Mouse (Mus musculus): Measurements from ENCODE around the gene Sept1. TPM values are rescaled to one million over a fixed set of nuclear protein-coding genes. Genes with fewer than 3 reads are reported as not detected.

The Sept1 gene
- polyA plus RNA-seq, 1 experiment from 2014 or later, result 29.9 TPM

GRCm38 (mm10) chr7:127244658-127245510 lies 12.0 kb upstream of the Sept1 start:
- peaks cover 42% of the 10 kb centered on the region for H3K36me3 ChIP-seq
- H3K4me1 ChIP-seq, result peaks cover 30% of the 10 kb centered on the region
- H3K9me3 ChIP-seq (replicated peaks), result no peaks in the 10 kb centered on the region
- no peaks in the 10 kb centered on the region for H3K27me3 ChIP-seq (ENCODE audit: low read depth, poor library complexity, severe bottlenecking)
- 11% methylated on average over 32 of the region's 33 CpGs for WGBS
- peak overlapping the region; percentile 95 for H3K27ac ChIP-seq
- peak overlapping the region; percentile 85 for H3K4me3 ChIP-seq
- DNase-seq (ENCODE audit: low spot score), result no peak

- Histone ChIP-seq H3K4me3 (peak within 1 kb of the TSS; percentile 85), H3K4me1 (peaks cover 30% of the 10 kb centered on the region), H3K27ac (peak within 1 kb of the TSS; percentile 95), H3K27me3 (ENCODE audit: low read depth, poor library complexity, severe bottlenecking) (no peaks in the 10 kb centered on the region), H3K9me3 (replicated peaks) (no peaks in the 10 kb centered on the region), H3K36me3 (peaks cover 42% of the 10 kb centered on the region)
- DNase-seq (ENCODE audit: low spot score), result peak; percentile 96
- WGBS, result 1% methylated on average over 56 of the region's 56 CpGs
Observed at GRCm38 (mm10) chr7:127243870-127244657, 11.1 kb upstream of the Sept1 start, which contains the start of gene Zfp771. Zfp771 (plus strand) TSS chr7:127244274.

- 39% methylated on average over 2 of the region's 2 CpGs for WGBS
- no peaks in the 10 kb centered on the region for H3K27me3 ChIP-seq (ENCODE audit: low read depth, poor library complexity, severe bottlenecking)
- peak overlapping the region; percentile 95 for H3K27ac ChIP-seq
- no peak for DNase-seq (ENCODE audit: low spot score)
- peaks cover 30% of the 10 kb centered on the region for H3K4me1 ChIP-seq
- peak overlapping the region; percentile 85 for H3K4me3 ChIP-seq
- no peaks in the 10 kb centered on the region for H3K9me3 ChIP-seq (replicated peaks)
- H3K36me3 ChIP-seq, result peaks cover 44% of the 10 kb centered on the region
Observed at GRCm38 (mm10) chr7:127243361-127243867, 10.5 kb upstream of the Sept1 start.

- peaks cover 6% of the 10 kb centered on the region; the same call in 1 of the 2 replicates for H3K9me3 ChIP-seq (replicated peaks)
- peak overlapping the region; percentile 97 for H3K4me3 ChIP-seq
- WGBS, result 93% methylated on average over 2 of the region's 2 CpGs
- peaks cover 75% of the 10 kb centered on the region for H3K36me3 ChIP-seq
- no peak for DNase-seq (ENCODE audit: low spot score)
- no peak overlapping the region for H3K27ac ChIP-seq
- peaks cover 29% of the 10 kb centered on the region for H3K4me1 ChIP-seq
- no peaks in the 10 kb centered on the region for H3K27me3 ChIP-seq (ENCODE audit: low read depth, poor library complexity, severe bottlenecking)
Observed at GRCm38 (mm10) chr7:127234777-127235176, 1.8 kb upstream of the Sept1 start.

- Histone ChIP-seq H3K27me3 (ENCODE audit: low read depth, poor library complexity, severe bottlenecking) (no peaks in the 10 kb centered on the region), H3K9me3 (replicated peaks) (peaks cover 6% of the 10 kb centered on the region; the same call in 1 of the 2 replicates), H3K36me3 (peaks cover 75% of the 10 kb centered on the region), H3K4me1 (peaks cover 29% of the 10 kb centered on the region), H3K4me3 (peak overlapping the region; percentile 97), H3K27ac (peak overlapping the region; percentile 100)
- WGBS, result 10% methylated on average over 9 of the region's 9 CpGs
- no peak for DNase-seq (ENCODE audit: low spot score)
Observed at GRCm38 (mm10) chr7:127233765-127234164, 835 bp upstream of the Sept1 start.

- peak overlapping the region; percentile 97 for H3K4me3 ChIP-seq
- peaks cover 6% of the 10 kb centered on the region; the same call in 1 of the 2 replicates for H3K9me3 ChIP-seq (replicated peaks)
- H3K4me1 ChIP-seq, result peaks cover 29% of the 10 kb centered on the region
- WGBS, result 0% methylated on average over 27 of the region's 27 CpGs
- peak overlapping the region; percentile 100 for H3K27ac ChIP-seq
- H3K27me3 ChIP-seq (ENCODE audit: low read depth, poor library complexity, severe bottlenecking), result no peaks in the 10 kb centered on the region
- peaks cover 74% of the 10 kb centered on the region for H3K36me3 ChIP-seq
- no peak for DNase-seq (ENCODE audit: low spot score)
Observed at GRCm38 (mm10) chr7:127233368-127233749, 429 bp upstream of the Sept1 start.

GRCm38 (mm10) chr7:127231826-127232621 lies 906 bp downstream of the Sept1 start:
- H3K27me3 ChIP-seq (ENCODE audit: low read depth, poor library complexity, severe bottlenecking), result no peaks in the 10 kb centered on the region
- H3K4me1 ChIP-seq, result peaks cover 29% of the 10 kb centered on the region
- peak overlapping the region; percentile 97 for H3K4me3 ChIP-seq
- no peak for DNase-seq (ENCODE audit: low spot score)
- peaks cover 6% of the 10 kb centered on the region; the same call in 1 of the 2 replicates for H3K9me3 ChIP-seq (replicated peaks)
- peaks cover 60% of the 10 kb centered on the region for H3K36me3 ChIP-seq
- H3K27ac ChIP-seq, result peak overlapping the region; percentile 100
- 20% methylated on average over 20 of the region's 20 CpGs for WGBS

- DNase-seq (ENCODE audit: low spot score), result no peak
- H3K36me3 ChIP-seq, result peaks cover 54% of the 10 kb centered on the region
- no peaks in the 10 kb centered on the region for H3K27me3 ChIP-seq (ENCODE audit: low read depth, poor library complexity, severe bottlenecking)
- peak overlapping the region; percentile 97 for H3K4me3 ChIP-seq
- 91% methylated on average over 3 of the region's 3 CpGs for WGBS
- H3K27ac ChIP-seq, result peak overlapping the region; percentile 100
- peaks cover 29% of the 10 kb centered on the region for H3K4me1 ChIP-seq
- peaks cover 3% of the 10 kb centered on the region; the same call in 1 of the 2 replicates for H3K9me3 ChIP-seq (replicated peaks)
Observed at GRCm38 (mm10) chr7:127231376-127231775, 1.6 kb downstream of the Sept1 start.

GRCm38 (mm10) chr7:127228615-127229303 lies 4.2 kb downstream of the Sept1 start:
- 65% methylated on average over 4 of the region's 4 CpGs for WGBS
- Histone ChIP-seq H3K9me3 (replicated peaks) (no peaks in the 10 kb centered on the region), H3K27me3 (ENCODE audit: low read depth, poor library complexity, severe bottlenecking) (no peaks in the 10 kb centered on the region), H3K4me1 (peaks cover 22% of the 10 kb centered on the region), H3K36me3 (peaks cover 37% of the 10 kb centered on the region), H3K27ac (no peak overlapping the region), H3K4me3 (no peak overlapping the region)
- peak; percentile 59 for DNase-seq (ENCODE audit: low spot score)

- H3K27me3 ChIP-seq (ENCODE audit: low read depth, poor library complexity, severe bottlenecking), result no peaks in the 10 kb centered on the region
- DNase-seq (ENCODE audit: low spot score), result no peak
- no peaks in the 10 kb centered on the region for H3K9me3 ChIP-seq (replicated peaks)
- WGBS, result 83% methylated on average over 11 of the region's 11 CpGs
- H3K36me3 ChIP-seq, result peaks cover 41% of the 10 kb centered on the region
- no peak overlapping the region for H3K4me3 ChIP-seq
- peaks cover 5% of the 10 kb centered on the region; the same call in 1 of the 2 replicates for H3K4me1 ChIP-seq
- no peak overlapping the region for H3K27ac ChIP-seq
Observed at GRCm38 (mm10) chr7:127225147-127225995, 7.6 kb downstream of the Sept1 start.

GRCm38 (mm10) chr7:127224616-127225015 lies 8.3 kb downstream of the Sept1 start:
- Histone ChIP-seq H3K4me3 (no peak overlapping the region), H3K9me3 (replicated peaks) (no peaks in the 10 kb centered on the region), H3K27me3 (ENCODE audit: low read depth, poor library complexity, severe bottlenecking) (no peaks in the 10 kb centered on the region), H3K27ac (no peak overlapping the region), H3K36me3 (peaks cover 34% of the 10 kb centered on the region), H3K4me1 (no peaks in the 10 kb centered on the region)
- DNase-seq (ENCODE audit: low spot score), result no peak
- 92% methylated on average over 6 of the region's 6 CpGs for WGBS

All from limb, embryonic 10.5 days (tissue).